Mouse (Mus musculus): ENCODE data around the gene Tescl.

Gene Tescl

GRCm38 (mm10) chr7:24299823-24300481 is 33.8 kb downstream of the Tescl start:
- DNase-seq (ENCODE audit: low read depth, low spot score) = no peak

GRCm38 (mm10) chr7:24298973-24299708 is 34.6 kb downstream of the Tescl start:
- DNase-seq (ENCODE audit: low read depth, low spot score) = peak; percentile 95

DNA sequence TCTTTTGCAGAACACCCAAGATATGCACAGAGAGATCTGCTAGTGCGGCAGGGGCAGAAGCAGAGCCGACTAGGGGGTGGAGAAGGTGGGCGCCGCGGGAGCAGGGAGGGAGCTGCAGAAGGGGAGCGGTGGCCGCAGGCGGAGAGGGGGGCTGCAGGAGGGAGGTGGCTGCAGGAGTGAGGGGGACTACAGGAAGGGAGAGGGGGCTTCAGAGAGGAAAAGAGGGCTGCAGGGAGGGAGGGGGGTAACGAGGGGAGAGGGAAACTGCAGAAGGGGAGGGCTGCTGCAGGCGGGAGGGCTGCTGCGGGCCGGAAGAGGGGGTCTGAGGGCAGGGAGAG is 35.1 kb downstream of the Tescl start:
- no peak for DNase-seq (ENCODE audit: low read depth, low spot score)

DNA sequence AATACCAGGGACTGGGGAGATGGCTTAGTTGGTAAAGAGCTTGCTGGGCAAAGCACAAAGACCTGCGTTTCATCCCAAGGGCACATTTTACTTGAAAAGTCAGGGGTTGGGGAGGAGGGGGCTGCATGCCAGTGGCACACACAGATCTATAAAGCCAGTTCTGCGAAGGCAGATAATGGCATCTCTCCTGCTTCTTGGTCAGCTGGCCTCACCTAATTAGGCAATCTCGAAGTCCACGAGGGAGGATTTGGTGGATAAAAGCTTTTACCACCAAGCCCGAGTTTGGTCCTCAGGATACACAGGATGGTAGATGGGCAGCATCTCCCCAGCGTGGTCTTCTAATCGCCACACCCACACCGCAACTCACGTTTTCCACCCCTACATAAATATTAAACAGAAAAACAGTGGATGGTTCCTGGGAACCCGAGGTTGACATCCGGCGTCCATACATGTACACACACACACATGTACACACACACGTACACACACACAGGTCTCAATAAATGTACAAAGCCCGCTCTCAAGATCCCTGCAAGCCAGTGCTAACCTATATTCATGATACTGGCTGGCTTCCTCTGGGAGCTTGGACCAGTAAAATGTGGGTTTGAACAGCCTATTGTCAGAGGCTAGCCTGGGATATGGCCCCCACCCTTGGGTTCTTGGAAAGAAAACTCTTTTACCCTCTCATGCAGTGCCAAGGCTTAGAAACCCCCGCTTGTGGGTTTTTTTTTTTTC is 36.2 kb downstream of the Tescl start:
- DNase-seq (ENCODE audit: low read depth, low spot score) = no peak

DNA sequence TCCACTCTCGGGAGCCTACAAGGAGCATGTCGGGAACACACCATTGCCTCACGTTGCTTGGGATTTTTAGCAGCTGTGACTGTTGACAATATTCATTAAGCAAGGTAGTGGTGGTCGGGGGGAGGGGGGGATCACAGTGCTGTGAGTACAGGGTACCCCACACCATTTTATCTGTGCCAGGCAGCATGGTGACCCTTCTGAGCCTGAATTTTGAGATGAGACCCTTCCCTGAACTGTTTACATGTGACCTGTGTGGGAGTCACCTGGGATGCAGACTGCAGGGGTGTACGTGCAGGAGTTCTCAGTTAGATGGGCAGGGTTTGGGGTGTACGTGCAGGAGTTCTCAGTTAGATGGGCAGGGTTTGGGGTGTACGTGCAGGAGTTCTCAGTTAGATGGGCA is 37.4 kb downstream of the Tescl start:
- no peak for DNase-seq (ENCODE audit: low read depth, low spot score)

GRCm38 (mm10) chr7:24295376-24295775 is 38.4 kb downstream of the Tescl start:
- no peak for DNase-seq (ENCODE audit: low read depth, low spot score)

- no peak for DNase-seq (ENCODE audit: low read depth, low spot score)
These were observed 39.0 kb downstream of the Tescl start for GRCm38 (mm10) chr7:24294763-24295162.

- no peak for DNase-seq (ENCODE audit: low read depth, low spot score)
These were observed 40.5 kb downstream of the Tescl start for GRCm38 (mm10) chr7:24293061-24293851.

- peak; percentile 59 for DNase-seq (ENCODE audit: low read depth, low spot score)
These were observed 42.2 kb downstream of the Tescl start for GRCm38 (mm10) chr7:24291387-24292090.

GRCm38 (mm10) chr7:24290106-24290693 is 43.5 kb downstream of the Tescl start:
- no peak for DNase-seq (ENCODE audit: low read depth, low spot score)

GRCm38 (mm10) chr7:24288512-24288911 is 45.2 kb downstream of the Tescl start:
- DNase-seq (ENCODE audit: low read depth, low spot score) = no peak

DNA sequence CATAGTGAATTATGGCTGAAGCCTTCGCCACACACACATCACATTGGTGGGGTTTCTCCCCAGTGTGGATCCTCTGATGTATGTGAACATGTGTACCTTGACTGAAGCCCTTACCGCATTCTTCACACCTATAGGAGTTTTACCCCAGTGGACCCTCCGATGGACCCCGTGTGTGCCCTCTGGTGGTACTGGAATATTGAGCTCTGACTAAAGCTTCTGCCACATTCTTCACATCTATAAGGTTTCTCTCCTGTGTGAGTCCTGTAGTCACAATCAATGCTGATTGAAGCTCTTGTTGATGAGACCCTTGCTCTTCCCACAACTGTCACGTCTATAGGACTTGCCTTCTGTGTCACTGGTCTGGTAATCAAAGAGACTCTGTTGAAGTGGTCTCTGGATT is 46.1 kb downstream of the Tescl start:
- peak; percentile 67 for DNase-seq (ENCODE audit: low read depth, low spot score)

- no peak for DNase-seq (ENCODE audit: low read depth, low spot score)
These were observed 46.8 kb downstream of the Tescl start for GRCm38 (mm10) chr7:24286916-24287315.

- peak; percentile 43 for DNase-seq (ENCODE audit: low read depth, low spot score)
These were observed 47.6 kb downstream of the Tescl start for GRCm38 (mm10) chr7:24286090-24286489.
